Mouse (Mus musculus) neutrophil, adult 83 days (primary cell): Measurements from ENCODE around the gene Ufl1. TPM values are rescaled to one million over a fixed set of nuclear protein-coding genes. Genes with fewer than 3 reads are reported as not detected.

Experiments
- total RNA-seq, 2 experiments: library from RNA; stranded (reverse); gene quantifications; one replicate each; pipeline ENCODE4 v1.2.4; 2023

Ufl1 gene
- total RNA-seq, result 10 to 100 TPM; 19.3 to 19.7 TPM

DNA sequence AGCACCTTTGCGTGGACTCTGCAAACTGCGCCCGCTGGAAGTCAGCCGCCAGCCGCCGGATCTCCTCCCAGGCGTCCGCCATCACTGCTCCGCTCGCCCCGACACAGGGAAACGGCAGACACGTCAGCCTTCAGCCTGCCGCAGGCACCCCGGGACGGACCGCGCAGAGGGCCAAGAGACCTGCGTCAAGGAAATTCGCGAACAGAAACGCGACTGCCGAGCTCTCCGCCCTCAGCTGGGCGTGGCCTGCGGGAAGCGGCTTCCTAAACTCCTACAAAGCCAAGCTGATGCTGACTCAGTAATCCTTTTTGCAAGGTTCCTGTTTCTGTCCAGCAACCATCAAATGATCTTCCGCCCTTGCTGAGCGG is at the start of gene Ufl1:
TSS of gene Ufl1 (minus strand) at position 151 of the 368 bp plus-strand sequence.

DNA sequence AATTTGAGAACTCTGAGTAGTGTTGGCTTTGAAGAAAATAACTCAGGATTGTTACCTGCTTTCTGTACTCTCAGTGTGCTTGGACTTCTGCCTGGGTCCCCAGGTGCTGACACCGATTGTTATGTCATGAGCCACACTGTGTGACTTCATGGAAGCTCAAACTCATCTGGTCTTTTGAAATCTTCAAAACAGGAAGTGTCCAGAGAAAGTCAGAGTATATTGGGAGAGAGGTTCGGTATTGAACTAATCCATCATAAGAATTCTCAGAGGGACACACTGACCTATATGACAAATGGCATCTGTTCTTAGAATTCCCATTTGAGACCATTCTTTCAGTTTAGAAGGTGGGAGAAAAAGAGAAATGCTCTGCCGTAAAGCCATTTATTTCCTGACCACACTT is 38.8 kb downstream of the Ufl1 start, which contains the start of gene Fhl5:
TSS of gene Fhl5 (minus strand) at position 101 of the 400 bp plus-strand sequence.

Other genes starting within 250 kb of the Ufl1 start
- not detected for gene Fhl5, start 38.9 kb downstream of the Ufl1 start, total RNA-seq